Mouse (Mus musculus): ENCODE measurements around the gene Nr5a2.

DNA sequence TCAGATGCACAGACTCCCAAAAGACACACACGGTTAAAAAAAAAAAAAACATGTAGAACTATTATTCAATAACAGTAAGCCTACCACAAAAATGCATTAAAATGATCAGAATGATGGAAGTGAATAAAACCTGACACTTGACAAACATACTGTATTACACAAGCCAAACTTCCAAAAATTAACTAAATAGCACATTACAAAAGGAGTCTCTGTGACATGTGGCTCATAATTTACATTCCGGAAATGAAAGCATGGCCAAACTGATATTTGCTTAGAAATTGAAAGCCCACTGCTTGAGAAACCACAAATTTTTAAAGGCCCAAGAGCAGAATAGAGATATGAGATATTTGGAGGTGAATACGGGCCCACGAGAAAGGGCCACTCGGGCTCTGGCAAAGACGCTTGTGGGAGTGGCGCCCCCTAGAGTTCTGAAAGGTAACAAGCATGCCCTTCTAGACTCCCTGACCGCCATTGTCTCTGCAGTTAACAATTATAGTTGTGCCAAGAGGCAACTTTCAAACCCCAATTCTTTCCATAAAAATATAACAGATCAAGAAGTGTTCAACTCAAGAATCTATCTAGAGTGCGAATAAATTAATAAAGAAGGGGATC, 93.7 kb downstream of the Nr5a2 start:
- TF ChIP-seq POLR2A (IDR thresholded peaks at IDR 0.05; ENCODE audit: insufficient read length, low read depth) (no peak), MAX (IDR thresholded peaks at IDR 0.05; ENCODE audit: low read depth) (no peak), USF1 (IDR thresholded peaks at IDR 0.05; ENCODE audit: low read depth) (no peak)

All from myocyte (in vitro differentiated cells).